Mouse (Mus musculus): ENCODE results near the gene Trim52. TPM values are rescaled to one million over a fixed set of nuclear protein-coding genes. Genes with fewer than 3 reads are reported as not detected.

Gene Trim52
- total and polyA plus RNA-seq, 2 experiments from 2014 or later, result not detected

DNA sequence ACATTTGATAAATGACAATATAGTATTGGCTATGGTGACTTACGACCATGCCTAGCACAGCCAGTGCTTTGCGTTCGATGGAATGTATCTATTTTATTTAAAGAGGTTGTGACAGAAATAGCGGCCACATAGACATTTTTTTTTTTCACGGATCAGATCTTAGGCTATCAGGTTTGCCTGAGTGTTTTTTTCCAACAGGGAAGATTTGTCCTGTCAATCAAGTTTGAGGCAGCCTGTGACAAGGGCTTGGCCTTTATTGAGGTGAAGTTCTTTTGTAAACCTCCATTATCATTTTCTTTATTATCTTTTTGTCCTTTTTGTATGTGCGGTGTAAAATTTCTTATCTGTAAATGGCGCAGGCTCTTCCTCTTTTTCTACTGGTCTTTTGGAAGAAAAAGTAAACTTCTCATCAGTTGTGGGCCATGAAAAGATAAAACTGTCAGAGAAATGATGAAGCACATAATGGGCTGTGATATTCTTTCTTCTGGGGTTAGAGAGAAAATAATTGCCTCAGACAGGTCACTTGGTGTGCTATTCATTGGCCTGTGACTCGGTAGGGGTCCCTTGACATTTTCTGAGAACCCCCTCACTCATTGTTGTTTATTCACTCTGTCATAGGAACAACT lies 73.2 kb downstream of the Trim52 start:
- ATAC-seq (ENCODE audit: insufficient read depth, low read depth), result no peak
- H3K9me3 ChIP-seq (replicated peaks; ENCODE audit: control insufficient read depth, low read length), result no peaks in the 10 kb centered on the region
- WGBS, result 51% methylated on average over 8 of the region's 8 CpGs

GRCm38 (mm10) chr14:106179728-106180125 lies 73.7 kb downstream of the Trim52 start:
- Histone ChIP-seq H3K9me3 (replicated peaks; ENCODE audit: control insufficient read depth, low read length) (no peaks in the 10 kb centered on the region), H3K27ac (ENCODE audit: low read depth) (no peak overlapping the region), H3K36me3 (replicated peaks; ENCODE audit: control insufficient read depth, insufficient read depth, low read length) (no peaks in the 10 kb centered on the region), H3K4me3 (ENCODE audit: low read depth, low read length) (no peak overlapping the region), H3K27me3 (ENCODE audit: control insufficient read depth, insufficient read depth, low read length) (no peaks in the 10 kb centered on the region), H3K4me2 (ENCODE audit: low read depth, low read length) (no peak overlapping the region), H3K9ac (replicated peaks; ENCODE audit: low read depth, low read length) (no peak overlapping the region), H3K4me1 (ENCODE audit: control insufficient read depth, insufficient read depth) (no peaks in the 10 kb centered on the region)
- WGBS, result 77% methylated on average over 2 of the region's 2 CpGs
- DNase-seq (ENCODE audit: low spot score) (no peak), ATAC-seq (ENCODE audit: insufficient read depth, low read depth) (no peak)
- TF ChIP-seq CTCF (IDR thresholded peaks at IDR 0.05; ENCODE audit: low read depth) (no peak), EP300 (IDR thresholded peaks at IDR 0.05; ENCODE audit: low read depth) (no peak)

More for the DNA sequence above, 73.2 kb downstream of the Trim52 start:
- TF ChIP-seq CTCF (IDR thresholded peaks at IDR 0.05; ENCODE audit: low read depth) (no peak), EP300 (IDR thresholded peaks at IDR 0.05; ENCODE audit: low read depth) (no peak)
- no peak for DNase-seq (ENCODE audit: low spot score)
- Histone ChIP-seq H3K27ac (ENCODE audit: low read depth) (no peak overlapping the region), H3K27me3 (ENCODE audit: control insufficient read depth, insufficient read depth, low read length) (no peaks in the 10 kb centered on the region), H3K4me1 (ENCODE audit: control insufficient read depth, insufficient read depth) (no peaks in the 10 kb centered on the region), H3K4me3 (ENCODE audit: low read depth, low read length) (no peak overlapping the region), H3K9ac (replicated peaks; ENCODE audit: low read depth, low read length) (no peak overlapping the region), H3K36me3 (replicated peaks; ENCODE audit: control insufficient read depth, insufficient read depth, low read length) (no peaks in the 10 kb centered on the region), H3K4me2 (ENCODE audit: low read depth, low read length) (no peak overlapping the region)

- Histone ChIP-seq H3K27ac (ENCODE audit: low read depth) (no peak overlapping the region), H3K36me3 (replicated peaks; ENCODE audit: control insufficient read depth, insufficient read depth, low read length) (no peaks in the 10 kb centered on the region), H3K4me1 (ENCODE audit: control insufficient read depth, insufficient read depth) (no peaks in the 10 kb centered on the region), H3K9me3 (replicated peaks; ENCODE audit: control insufficient read depth, low read length) (no peaks in the 10 kb centered on the region), H3K9ac (replicated peaks; ENCODE audit: low read depth, low read length) (no peak overlapping the region), H3K27me3 (ENCODE audit: control insufficient read depth, insufficient read depth, low read length) (no peaks in the 10 kb centered on the region), H3K4me2 (ENCODE audit: low read depth, low read length) (no peak overlapping the region), H3K4me3 (ENCODE audit: low read depth, low read length) (no peak overlapping the region)
- no peak for TF ChIP-seq EP300 (IDR thresholded peaks at IDR 0.05; ENCODE audit: low read depth)
- TF ChIP-seq CTCF (IDR thresholded peaks at IDR 0.05; ENCODE audit: low read depth), result no peak
- DNase-seq (ENCODE audit: low spot score) (no peak), ATAC-seq (ENCODE audit: insufficient read depth, low read depth) (no peak)
These were observed 74.6 kb downstream of the Trim52 start for GRCm38 (mm10) chr14:106180616-106181015.

GRCm38 (mm10) chr14:106183985-106184384 lies 78.0 kb downstream of the Trim52 start:
- no peak overlapping the region for H3K4me3 ChIP-seq (ENCODE audit: low read depth, low read length)
- no peak overlapping the region for H3K27ac ChIP-seq (ENCODE audit: low read depth)
- H3K4me2 ChIP-seq (ENCODE audit: low read depth, low read length), result no peak overlapping the region
- no peak for TF ChIP-seq CTCF (IDR thresholded peaks at IDR 0.05; ENCODE audit: low read depth)
- TF ChIP-seq EP300 (IDR thresholded peaks at IDR 0.05; ENCODE audit: low read depth), result no peak
- ATAC-seq (ENCODE audit: insufficient read depth, low read depth), result no peak
- no peaks in the 10 kb centered on the region for H3K36me3 ChIP-seq (replicated peaks; ENCODE audit: control insufficient read depth, insufficient read depth, low read length)
- no peaks in the 10 kb centered on the region for H3K9me3 ChIP-seq (replicated peaks; ENCODE audit: control insufficient read depth, low read length)
- WGBS, result 73% methylated on average over 3 of the region's 3 CpGs
- no peaks in the 10 kb centered on the region for H3K27me3 ChIP-seq (ENCODE audit: control insufficient read depth, insufficient read depth, low read length)
- no peak for DNase-seq (ENCODE audit: low spot score)
- H3K9ac ChIP-seq (replicated peaks; ENCODE audit: low read depth, low read length), result no peak overlapping the region
- H3K4me1 ChIP-seq (ENCODE audit: control insufficient read depth, insufficient read depth), result no peaks in the 10 kb centered on the region

Other genes starting within 250 kb of the Trim52 start
- 30.3 and 39.8 TPM in 2 replicates for gene Spry2, start 209.4 kb upstream of the Trim52 start, total RNA-seq (2014; rRNA removed; ENCODE audit: low replicate concordance)
- 69.7 and 73.9 TPM in 2 replicates for gene Spry2, start 209.4 kb upstream of the Trim52 start, polyA plus RNA-seq (2015; fragmentation: Nextera tagmentation; extraction: Ambion mirVana)